Mouse (Mus musculus) midbrain, embryonic 14.5 days (tissue): ENCODE data around the gene Tmem8b. TPM values are rescaled to one million over a fixed set of nuclear protein-coding genes. Genes with fewer than 3 reads are reported as not detected.

Source experiments
- ATAC-seq: fragments of 200-750 bp; cut with Nextera tagmentation; 2 replicates; pipeline ENCODE4 v1.8.0; 2017; ENCODE audit warnings: moderate number of reproducible peaks, moderate library complexity; ENCODE audit not compliant: low FRiP score, low TSS enrichment
- DNase-seq: peaks from one replicate; pipeline ENCODE4 v3.0.0-alpha.2; 2015
- H3K27ac ChIP-seq: fragments of 300-500 bp; sonication (generic); replicated peaks from 2 replicates; pipeline ENCODE4 v1.5.1; 2014; ENCODE audit warnings: mild to moderate bottlenecking, low read depth, low read length, moderate library complexity
- H3K27me3 ChIP-seq: fragments of 300-500 bp; sonication (generic); 2 replicates; pipeline ENCODE4 v1.6.1; 2014; ENCODE audit warnings: low read length, control low read depth, mixed read lengths; ENCODE audit not compliant: control insufficient read depth, insufficient read depth
- H3K36me3 ChIP-seq: fragments of 300-500 bp; sonication (generic); 2 replicates; pipeline ENCODE4 v1.6.1; 2014; ENCODE audit warnings: low read length, control low read depth; ENCODE audit not compliant: control insufficient read depth, insufficient read depth
- H3K4me1 ChIP-seq: fragments of 300-500 bp; sonication (generic); 2 replicates; pipeline ENCODE4 v1.6.1; 2014; ENCODE audit warnings: mild to moderate bottlenecking, antibody characterized with exemption, low read length, control low read depth; ENCODE audit not compliant: control insufficient read depth, insufficient read depth
- H3K4me2 ChIP-seq: fragments of 300-500 bp; sonication (generic); 2 replicates; pipeline ENCODE4 v1.6.1; 2014; ENCODE audit warnings: mild to moderate bottlenecking, low read length, moderate library complexity
- H3K4me3 ChIP-seq: fragments of 300-500 bp; sonication (generic); replicated peaks from 2 replicates; pipeline ENCODE4 v1.5.1; 2014; ENCODE audit warnings: low read depth, low read length
- H3K9ac ChIP-seq: fragments of 300-500 bp; sonication (generic); replicated peaks from 2 replicates; pipeline ENCODE4 v1.6.1; 2014; ENCODE audit warnings: mild to moderate bottlenecking, low read length, moderate library complexity
- H3K9me3 ChIP-seq: fragments of 300-500 bp; sonication (generic); 2 replicates; pipeline ENCODE4 v1.6.1; 2016; ENCODE audit warnings: low read length, control low read depth, mixed read lengths; ENCODE audit not compliant: control insufficient read depth
- WGBS: fragments of 180-500 bp; shearing (Covaris S2); extraction: QIAGEN DNeasy Blood & Tissue Kit; methylation state at CpG from one replicate; pipeline ENCODE4 v1.1.7; 2014; 5-methylcytosine and 5-hydroxymethylcytosine counted together
- polyA plus RNA-seq: library from polyadenylated mRNA; unstranded; fragments of >200 nt; fragmentation: Nextera tagmentation; extraction: Ambion mirVana; gene quantifications from 2 replicates; pipeline ENCODE4 v1.2.1, GENCODE M21; 2014

The Tmem8b gene
- 11.2 and 13.3 TPM in 2 replicates for polyA plus RNA-seq

GRCm38 (mm10) chr4:43668782-43669427 lies at the start of gene Tmem8b, which contains the start of gene Fam221b:
Tmem8b (plus strand) TSS chr4:43668971.
Fam221b (minus strand) TSS chr4:43669145.
- H3K9ac ChIP-seq: peak within 1 kb of the TSS; percentile 95
- peak within 1 kb of the TSS; percentile 83 for H3K4me2 ChIP-seq
- DNase-seq: peak; percentile 96
- peaks cover 2% of the 10 kb centered on the region; the same call in 1 of the 2 replicates for H3K36me3 ChIP-seq
- H3K27ac ChIP-seq: peak within 1 kb of the TSS; percentile 73
- peak; percentile 92 for ATAC-seq
- peak within 1 kb of the TSS; percentile 93 for H3K4me3 ChIP-seq
- under 1% methylated on average over 27 of the region's 41 CpGs for WGBS
- peaks cover 28% of the 10 kb centered on the region for H3K4me1 ChIP-seq
- H3K9me3 ChIP-seq: no peaks in the 10 kb centered on the region
- H3K27me3 ChIP-seq: no peaks in the 10 kb centered on the region

- 88% methylated on average over 4 of the region's 4 CpGs for WGBS
- Histone ChIP-seq H3K27ac (no peak overlapping the region), H3K9me3 (peaks cover 6% of the 10 kb centered on the region; the same call in 1 of the 2 replicates), H3K36me3 (no peaks in the 10 kb centered on the region), H3K27me3 (no peaks in the 10 kb centered on the region), H3K4me2 (no peak overlapping the region), H3K9ac (no peak overlapping the region), H3K4me1 (no peaks in the 10 kb centered on the region), H3K4me3 (no peak overlapping the region)
- no peak for DNase-seq
- no peak for ATAC-seq
Observed at GRCm38 (mm10) chr4:43620146-43620778, 48.5 kb upstream of the Tmem8b start.

- Histone ChIP-seq H3K4me2 (no peak overlapping the region), H3K4me1 (peaks cover 28% of the 10 kb centered on the region), H3K36me3 (no peaks in the 10 kb centered on the region), H3K9ac (no peak overlapping the region), H3K4me3 (no peak overlapping the region), H3K27me3 (no peaks in the 10 kb centered on the region), H3K27ac (no peak overlapping the region), H3K9me3 (peaks cover 3% of the 10 kb centered on the region; the same call in 1 of the 2 replicates)
- WGBS: 36% methylated on average over 20 of the region's 20 CpGs
- DNase-seq (peak; percentile 74), ATAC-seq (no peak)
Observed at GRCm38 (mm10) chr4:43629106-43629817, 39.5 kb upstream of the Tmem8b start.

GRCm38 (mm10) chr4:43630030-43630581 lies 38.7 kb upstream of the Tmem8b start:
- Histone ChIP-seq H3K27ac (peak overlapping the region; percentile 88), H3K4me3 (no peak overlapping the region; the same call in 1 of the 2 replicates), H3K27me3 (no peaks in the 10 kb centered on the region), H3K9me3 (peaks cover 3% of the 10 kb centered on the region; the same call in 1 of the 2 replicates), H3K4me1 (peaks cover 28% of the 10 kb centered on the region), H3K4me2 (peak overlapping the region; percentile 39), H3K36me3 (no peaks in the 10 kb centered on the region), H3K9ac (0 out of 2 replicates have a peak overlapping the region, but pooled peaks have one; percentile 4)
- WGBS: 0% methylated on average over 5 of the region's 5 CpGs
- peak; percentile 95 for DNase-seq
- ATAC-seq: peak; percentile 63

- peak; percentile 19; the same call in 1 of the 2 replicates for ATAC-seq
Observed at GRCm38 (mm10) chr4:43630671-43631045, 38.1 kb upstream of the Tmem8b start.

GRCm38 (mm10) chr4:43631046-43631955 lies 37.5 kb upstream of the Tmem8b start, which contains the start of gene Npr2:
Npr2 (plus strand) TSS chr4:43631935.
- WGBS: under 1% methylated on average over 60 of the region's 70 CpGs
- Histone ChIP-seq H3K36me3 (no peaks in the 10 kb centered on the region), H3K27me3 (no peaks in the 10 kb centered on the region)

More at GRCm38 (mm10) chr4:43630671-43631045, 38.1 kb upstream of the Tmem8b start:
- no peaks in the 10 kb centered on the region for H3K27me3 ChIP-seq
- peak overlapping the region; percentile 88 for H3K27ac ChIP-seq
- peak overlapping the region; percentile 88 for H3K4me2 ChIP-seq
- WGBS: 12% methylated on average over 5 of the region's 5 CpGs
- H3K4me3 ChIP-seq: peak overlapping the region; percentile 56
- peak; percentile 45 for DNase-seq
- H3K36me3 ChIP-seq: no peaks in the 10 kb centered on the region
- H3K9me3 ChIP-seq: no peaks in the 10 kb centered on the region; the same call in 1 of the 2 replicates
- H3K4me1 ChIP-seq: peaks cover 28% of the 10 kb centered on the region
- peak overlapping the region; percentile 95 for H3K9ac ChIP-seq

GRCm38 (mm10) chr4:43631956-43632920 lies 36.5 kb upstream of the Tmem8b start:
- Histone ChIP-seq H3K9ac (peak overlapping the region; percentile 95), H3K27me3 (no peaks in the 10 kb centered on the region), H3K27ac (peak overlapping the region; percentile 88), H3K9me3 (no peaks in the 10 kb centered on the region), H3K4me1 (peaks cover 28% of the 10 kb centered on the region), H3K4me3 (peak overlapping the region; percentile 56), H3K4me2 (peak overlapping the region; percentile 88), H3K36me3 (no peaks in the 10 kb centered on the region)
- peak; percentile 27 for DNase-seq
- ATAC-seq: peak; percentile 26
- WGBS: 43% methylated on average over 42 of the region's 42 CpGs

More at GRCm38 (mm10) chr4:43631046-43631955, 37.5 kb upstream of the Tmem8b start, which contains the start of gene Npr2:
- Histone ChIP-seq H3K4me3 (peak within 1 kb of the TSS; percentile 56), H3K4me1 (peaks cover 28% of the 10 kb centered on the region), H3K9me3 (no peaks in the 10 kb centered on the region), H3K4me2 (peak within 1 kb of the TSS; percentile 88), H3K9ac (peak within 1 kb of the TSS; percentile 95), H3K27ac (peak within 1 kb of the TSS; percentile 88)
- ATAC-seq: peak; percentile 46
- DNase-seq: peak; percentile 74
